Mouse (Mus musculus): ENCODE results near the gene Rps8. TPM values are rescaled to one million over a fixed set of nuclear protein-coding genes. Genes with fewer than 3 reads are reported as not detected.

The Rps8 gene
- total and polyA plus RNA-seq, 3 experiments = 1,480 to 5,379 (median 2,191) TPM

- TF ChIP-seq USF2 (conservative IDR thresholded peaks at IDR 0.05; ENCODE audit: low read depth, low read length) = no peak
- TF ChIP-seq BHLHE40 (IDR thresholded peaks at IDR 0.05; ENCODE audit: low read depth, low read length) = 0 out of 2 replicates have a peak, but pooled peaks have one; percentile 19
- peak; percentile 57; the same call in 1 of the 2 replicates for TF ChIP-seq ZMIZ1 (IDR thresholded peaks at IDR 0.05; ENCODE audit: low read depth, low read length)
- TF ChIP-seq RCOR1 (conservative IDR thresholded peaks at IDR 0.05; ENCODE audit: low read depth, low read length) = no peak
- peak; percentile 92; the same call in 1 of the 2 replicates for TF ChIP-seq GABPA (IDR thresholded peaks at IDR 0.05; ENCODE audit: insufficient replicate concordance, low read depth, low read length)
- peak; percentile 84 for TF ChIP-seq POLR2A (IDR thresholded peaks at IDR 0.05; ENCODE audit: low read depth, low read length)
- TF ChIP-seq KAT2A (IDR thresholded peaks at IDR 0.05; ENCODE audit: insufficient replicate concordance, low read length) = peak; percentile 100
- peak; percentile 99 for TF ChIP-seq MXI1 (IDR thresholded peaks at IDR 0.05; ENCODE audit: low read depth, low read length)
- peak; percentile 69; the same call in 1 of the 2 replicates for TF ChIP-seq POLR2AphosphoS2 (IDR thresholded peaks at IDR 0.05; ENCODE audit: low read depth, low read length)
- TF ChIP-seq ZKSCAN1 (IDR thresholded peaks at IDR 0.05; ENCODE audit: borderline replicate concordance, low read depth, low read length) = no peak; the same call in 1 of the 2 replicates
- TF ChIP-seq MAZ (IDR thresholded peaks at IDR 0.05; ENCODE audit: low read depth, low read length) = no peak
- TF ChIP-seq SIN3A (IDR thresholded peaks at IDR 0.05; ENCODE audit: low read length) = peak; percentile 100
- no peak for TF ChIP-seq ETS1 (conservative IDR thresholded peaks at IDR 0.05; ENCODE audit: low read depth, low read length)
Measured at GRCm38 (mm10) chr4:117181863-117182758, 26.1 kb upstream of the Rps8 start, which contains the start of gene Kif2c (continued).

- Histone ChIP-seq H3K27ac (ENCODE audit: insufficient read depth, low read depth) (no peak overlapping the region), H3K4me1 (ENCODE audit: control insufficient read depth in 1 of 2, insufficient read depth in 2 of 2) (peaks cover 0 to 13% of the 10 kb centered on the region in 2 experiments; a peak in 1 of 4 replicates), H3K79me2 (replicated peaks; ENCODE audit: control insufficient read depth, extremely low read depth, insufficient read depth, poor library complexity, severe bottlenecking) (no peaks in the 10 kb centered on the region), H3K36me3 (replicated peaks in 1 of 2; ENCODE audit: control insufficient read depth in 1 of 2, insufficient read depth in 1 of 2, low read length in 1 of 2) (peaks cover 90 to 98% of the 10 kb centered on the region in 2 experiments), H3K27me3 (replicated peaks) (no peaks in the 10 kb centered on the region), H3K4me3 (replicated peaks in 1 of 3; ENCODE audit: low read depth in 2 of 3, low read length in 2 of 3, poor library complexity in 1 of 3) (no peak overlapping the region), H3K9me3 (replicated peaks; ENCODE audit: low read length) (no peaks in the 10 kb centered on the region), H3K9ac (ENCODE audit: insufficient read depth, low read depth) (no peak overlapping the region), H3K4me2 (ENCODE audit: insufficient read depth, low read depth, poor library complexity, severe bottlenecking) (no peak overlapping the region)
- in situ Hi-C loops (cut with MboI; ENCODE audit: low pct_ligation_motif_present, low pct_unique_long_range_greater_than_20kb, low sequenced_read_pairs) (no loop called here), dilution Hi-C loops (cut with MboI; ENCODE audit: extremely low pct_ligation_motif_present, extremely low pct_unique_long_range_greater_than_20kb, low sequenced_read_pairs) (no loop called here)
- no peak for DNase-seq (ENCODE audit: extremely low read depth)
- TF ChIP-seq UBTF (IDR thresholded peaks at IDR 0.05; ENCODE audit: low read depth, low read length) (no peak), POLR2AphosphoS2 (IDR thresholded peaks at IDR 0.05; ENCODE audit: low read depth, low read length) (no peak), USF1 (IDR thresholded peaks at IDR 0.05; ENCODE audit: low read depth, low read length) (no peak), MXI1 (IDR thresholded peaks at IDR 0.05; ENCODE audit: low read depth, low read length) (no peak), CHD1 (IDR thresholded peaks at IDR 0.05; ENCODE audit: low read depth, low read length) (no peak), SIN3A (IDR thresholded peaks at IDR 0.05; ENCODE audit: low read length) (no peak), MEF2A (IDR thresholded peaks at IDR 0.05; ENCODE audit: borderline replicate concordance, low read depth, low read length) (no peak), RCOR1 (conservative IDR thresholded peaks at IDR 0.05; ENCODE audit: low read depth, low read length) (no peak), BHLHE40 (IDR thresholded peaks at IDR 0.05; ENCODE audit: low read depth, low read length) (no peak), HCFC1 (IDR thresholded peaks at IDR 0.05; ENCODE audit: low read depth, low read length) (no peak)
Measured at GRCm38 (mm10) chr4:117169936-117170335, 13.9 kb upstream of the Rps8 start.
